Mouse (Mus musculus): ENCODE measurements around the gene Tmem38a. TPM values are rescaled to one million over a fixed set of nuclear protein-coding genes. Genes with fewer than 3 reads are reported as not detected.

The Tmem38a gene
- total and polyA plus RNA-seq, 2 experiments from 2014 or later, result 214 to 278 TPM

- Histone ChIP-seq H3K4me2 (ENCODE audit: low read depth, low read length) (no peak overlapping the region), H3K27ac (ENCODE audit: low read depth) (no peak overlapping the region), H3K9me3 (replicated peaks; ENCODE audit: control insufficient read depth, low read length) (no peaks in the 10 kb centered on the region), H3K36me3 (replicated peaks; ENCODE audit: control insufficient read depth, insufficient read depth, low read length) (peaks cover 58% of the 10 kb centered on the region), H3K9ac (replicated peaks; ENCODE audit: low read depth, low read length) (no peak overlapping the region), H3K4me3 (ENCODE audit: low read depth, low read length) (no peak overlapping the region), H3K4me1 (ENCODE audit: control insufficient read depth, insufficient read depth) (peaks cover 25% of the 10 kb centered on the region), H3K27me3 (ENCODE audit: control insufficient read depth, insufficient read depth, low read length) (no peaks in the 10 kb centered on the region)
- TF ChIP-seq CTCF (IDR thresholded peaks at IDR 0.05; ENCODE audit: low read depth) (no peak), EP300 (IDR thresholded peaks at IDR 0.05; ENCODE audit: low read depth) (no peak)
- DNase-seq (ENCODE audit: low spot score) (no peak), ATAC-seq (ENCODE audit: insufficient read depth, low read depth) (no peak)
- WGBS, result 83% methylated on average over 2 of the region's 2 CpGs
These were observed 5.9 kb upstream of the Tmem38a start for GRCm38 (mm10) chr8:72565970-72566369.

DNA sequence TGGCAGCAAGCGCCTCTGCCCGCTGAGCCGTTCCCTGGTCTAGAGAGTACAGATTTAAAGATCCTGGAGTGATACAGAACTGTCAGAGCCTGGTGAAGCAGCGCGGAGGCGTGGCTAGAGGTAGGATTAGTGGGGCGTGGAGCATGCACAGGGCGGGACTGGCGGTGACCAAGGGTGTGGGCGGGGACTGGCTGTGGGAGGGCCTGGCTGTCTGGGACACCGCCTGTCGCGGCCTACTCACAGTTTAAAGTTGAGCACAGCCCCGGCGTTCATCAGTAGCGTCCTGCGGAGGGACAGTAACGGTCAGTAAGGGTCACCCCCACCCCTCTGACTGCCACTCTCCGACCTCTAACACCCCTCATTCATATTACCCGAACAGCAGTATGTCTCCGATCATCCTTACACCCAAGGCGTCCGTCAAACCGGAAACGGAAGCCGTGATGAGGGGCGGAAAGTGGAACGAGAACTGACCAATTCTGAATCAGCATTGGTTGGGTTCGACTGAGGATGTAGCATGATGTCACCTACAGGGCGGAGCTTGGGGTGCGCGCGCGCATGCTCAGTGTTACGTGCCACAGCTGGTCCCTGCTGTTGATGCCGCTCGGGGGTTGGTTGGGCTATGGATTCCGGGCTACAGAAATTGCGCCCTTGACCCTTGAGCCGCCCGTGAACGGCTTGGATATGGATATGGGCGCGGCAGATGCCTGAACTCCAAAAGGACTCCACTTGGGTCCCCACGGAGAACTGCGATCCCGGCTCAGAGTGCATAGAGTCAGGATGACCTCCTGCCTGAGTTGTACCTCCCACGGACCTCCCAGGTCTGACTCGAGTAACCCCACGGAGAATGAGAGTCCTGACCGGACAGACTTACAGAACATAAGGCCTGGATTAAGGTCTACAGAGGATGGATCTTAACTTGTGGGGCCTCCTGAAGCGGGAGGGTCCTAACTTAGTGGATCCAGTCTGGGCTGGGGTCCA, 933 bp upstream of the Tmem38a start, which contains the start of gene Smim7:
Gene Smim7, minus strand, starts transcription at position 456 of the 978 bp plus-strand sequence.
- under 1% methylated on average over 52 of the region's 52 CpGs for WGBS
- peak within 1 kb of the TSS; percentile 97 for H3K4me2 ChIP-seq (ENCODE audit: low read depth, low read length)
- ATAC-seq (ENCODE audit: insufficient read depth, low read depth) (peak; percentile 94), DNase-seq (ENCODE audit: low spot score) (peak; percentile 98)
- no peaks in the 10 kb centered on the region for H3K27me3 ChIP-seq (ENCODE audit: control insufficient read depth, insufficient read depth, low read length)
- peaks cover 38% of the 10 kb centered on the region for H3K36me3 ChIP-seq (replicated peaks; ENCODE audit: control insufficient read depth, insufficient read depth, low read length)
- no peaks in the 10 kb centered on the region for H3K9me3 ChIP-seq (replicated peaks; ENCODE audit: control insufficient read depth, low read length)
- TF ChIP-seq CTCF (IDR thresholded peaks at IDR 0.05; ENCODE audit: low read depth), result no peak
- peak; percentile 73; the same call in 1 of the 2 replicates for TF ChIP-seq EP300 (IDR thresholded peaks at IDR 0.05; ENCODE audit: low read depth)
- H3K9ac ChIP-seq (replicated peaks; ENCODE audit: low read depth, low read length), result peak within 1 kb of the TSS; percentile 91
- H3K27ac ChIP-seq (ENCODE audit: low read depth), result peak within 1 kb of the TSS; percentile 98
- H3K4me1 ChIP-seq (ENCODE audit: control insufficient read depth, insufficient read depth), result peaks cover 14% of the 10 kb centered on the region
- peak within 1 kb of the TSS; percentile 71 for H3K4me3 ChIP-seq (ENCODE audit: low read depth, low read length)

- Histone ChIP-seq H3K4me1 (ENCODE audit: control insufficient read depth, insufficient read depth) (peaks cover 15% of the 10 kb centered on the region), H3K4me3 (ENCODE audit: low read depth, low read length) (peak overlapping the region; percentile 71), H3K9me3 (replicated peaks; ENCODE audit: control insufficient read depth, low read length) (no peaks in the 10 kb centered on the region), H3K4me2 (ENCODE audit: low read depth, low read length) (peak overlapping the region; percentile 97), H3K36me3 (replicated peaks; ENCODE audit: control insufficient read depth, insufficient read depth, low read length) (peaks cover 23% of the 10 kb centered on the region), H3K27me3 (ENCODE audit: control insufficient read depth, insufficient read depth, low read length) (no peaks in the 10 kb centered on the region), H3K27ac (ENCODE audit: low read depth) (peak overlapping the region; percentile 98), H3K9ac (replicated peaks; ENCODE audit: low read depth, low read length) (peak overlapping the region; percentile 91)
- ATAC-seq (ENCODE audit: insufficient read depth, low read depth) (0 out of 2 replicates have a peak, but pooled peaks have one; percentile 10), DNase-seq (ENCODE audit: low spot score) (no peak)
- WGBS, result 6% methylated on average over 10 of the region's 10 CpGs
- TF ChIP-seq EP300 (IDR thresholded peaks at IDR 0.05; ENCODE audit: low read depth) (no peak), CTCF (IDR thresholded peaks at IDR 0.05; ENCODE audit: low read depth) (no peak)
These were observed 652 bp downstream of the Tmem38a start for GRCm38 (mm10) chr8:72572507-72572906.

- Histone ChIP-seq H3K4me2 (ENCODE audit: low read depth, low read length) (peak overlapping the region; percentile 97), H3K27ac (ENCODE audit: low read depth) (peak overlapping the region; percentile 98)
These were observed 1.6 kb downstream of the Tmem38a start for GRCm38 (mm10) chr8:72573450-72573849.

DNA sequence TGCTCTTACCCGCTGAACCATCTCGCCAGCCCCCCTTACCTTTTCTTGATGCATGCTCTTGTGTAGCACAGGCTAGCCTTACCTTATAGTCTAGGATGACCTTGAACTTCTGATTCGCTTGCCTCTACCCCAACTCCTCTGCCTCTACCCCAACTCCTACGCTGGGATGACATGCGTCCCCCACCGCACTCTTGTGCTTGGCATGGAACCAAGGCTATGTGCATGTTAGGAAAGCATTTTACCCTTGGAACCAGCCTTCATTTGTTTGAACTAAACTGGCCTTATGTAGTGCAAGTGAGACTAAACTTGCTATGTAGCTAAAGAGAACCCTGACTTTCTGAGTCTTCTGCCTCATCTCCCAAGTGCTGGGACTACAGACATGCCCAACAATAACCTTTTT, 4.1 kb downstream of the Tmem38a start:
- Histone ChIP-seq H3K4me1 (ENCODE audit: control insufficient read depth, insufficient read depth) (peaks cover 18% of the 10 kb centered on the region), H3K27me3 (ENCODE audit: control insufficient read depth, insufficient read depth, low read length) (no peaks in the 10 kb centered on the region), H3K9ac (replicated peaks; ENCODE audit: low read depth, low read length) (no peak overlapping the region), H3K27ac (ENCODE audit: low read depth) (no peak overlapping the region; the same call in 1 of the 2 replicates), H3K4me3 (ENCODE audit: low read depth, low read length) (no peak overlapping the region), H3K4me2 (ENCODE audit: low read depth, low read length) (no peak overlapping the region), H3K36me3 (replicated peaks; ENCODE audit: control insufficient read depth, insufficient read depth, low read length) (peaks cover 12% of the 10 kb centered on the region), H3K9me3 (replicated peaks; ENCODE audit: control insufficient read depth, low read length) (no peaks in the 10 kb centered on the region)
- DNase-seq (ENCODE audit: low spot score), result no peak
- WGBS, result 87% methylated on average over 6 of the region's 6 CpGs
- TF ChIP-seq EP300 (IDR thresholded peaks at IDR 0.05; ENCODE audit: low read depth) (no peak), CTCF (IDR thresholded peaks at IDR 0.05; ENCODE audit: low read depth) (no peak)
- no peak for ATAC-seq (ENCODE audit: insufficient read depth, low read depth)

More at GRCm38 (mm10) chr8:72573450-72573849, 1.6 kb downstream of the Tmem38a start:
- Histone ChIP-seq H3K4me3 (ENCODE audit: low read depth, low read length) (peak overlapping the region; percentile 71), H3K27me3 (ENCODE audit: control insufficient read depth, insufficient read depth, low read length) (no peaks in the 10 kb centered on the region), H3K4me1 (ENCODE audit: control insufficient read depth, insufficient read depth) (peaks cover 24% of the 10 kb centered on the region), H3K36me3 (replicated peaks; ENCODE audit: control insufficient read depth, insufficient read depth, low read length) (peaks cover 14% of the 10 kb centered on the region), H3K9ac (replicated peaks; ENCODE audit: low read depth, low read length) (peak overlapping the region; percentile 91; the same call in 1 of the 2 replicates), H3K9me3 (replicated peaks; ENCODE audit: control insufficient read depth, low read length) (no peaks in the 10 kb centered on the region)
- TF ChIP-seq EP300 (IDR thresholded peaks at IDR 0.05; ENCODE audit: low read depth), result no peak
- no peak for TF ChIP-seq CTCF (IDR thresholded peaks at IDR 0.05; ENCODE audit: low read depth)
- 48% methylated on average over 6 of the region's 6 CpGs for WGBS
- ATAC-seq (ENCODE audit: insufficient read depth, low read depth) (no peak), DNase-seq (ENCODE audit: low spot score) (peak; percentile 31)

All from heart, postnatal 0 days (tissue).